ENCODE assay signal across 28 mouse cellular contexts in genomic region chr14:100937358-100937887, GRCm38 (mm10).
DNase-seq lines count a peak whose midpoint lies in the region; ATAC-seq and TF ChIP-seq lines count a peak whose summit lies in the region.
"Had no signal": no experiment of that assay in that cellular context is flagged by ENCODE, and none has a peak within 500 bp of the region (broad histone marks: within the 10 kb centered on the region; RNA-seq: fewer than 3 reads in every experiment).

No protein-coding gene starts in this region.

- no peak overlapping the region for H3K9ac ChIP-seq in CH12.LX (ENCODE audit: insufficient read depth, low read depth)
- no peak overlapping the region for H3K9ac ChIP-seq in hindbrain, embryonic 16.5 days (ENCODE audit: low read depth, low read length)
- H3K9ac ChIP-seq in midbrain, embryonic 11.5 days (ENCODE audit: low read length): no peak overlapping the region
- H3K9ac ChIP-seq: embryonic facial prominence, embryonic 13.5 days; embryonic facial prominence, embryonic 15.5 days; forebrain, embryonic 12.5 days had no signal

- WGBS in hindbrain, embryonic 16.5 days: 75% methylated on average over 2 of the region's 2 CpGs
- WGBS in midbrain, embryonic 11.5 days: 79% methylated on average over 2 of the region's 2 CpGs
- 71% methylated on average over 2 of the region's 2 CpGs for WGBS in kidney, adult 2 months

- no peak overlapping the region for H3K27ac ChIP-seq in CH12.LX (ENCODE audit: insufficient read depth, low read depth)
- no peak overlapping the region for H3K27ac ChIP-seq in hindbrain, embryonic 16.5 days (ENCODE audit: low read depth, low read length)
- H3K27ac ChIP-seq in midbrain, embryonic 11.5 days (ENCODE audit: low read depth, low read length): no peak overlapping the region
- no peak overlapping the region for H3K27ac ChIP-seq in kidney, adult 2 months (ENCODE audit: insufficient read depth, low read depth, low read length)
- H3K27ac ChIP-seq: embryonic facial prominence, embryonic 13.5 days; embryonic facial prominence, embryonic 15.5 days; forebrain, embryonic 10.5 days; forebrain, embryonic 12.5 days had no signal

- dilution Hi-C loops in CH12.LX (cut with MboI; ENCODE audit: extremely low pct_ligation_motif_present, extremely low pct_unique_long_range_greater_than_20kb, low sequenced_read_pairs): no loop called here

- no peak for TF ChIP-seq RAD21 in CH12.LX (IDR thresholded peaks at IDR 0.05; ENCODE audit: low read depth, low read length)

- no peak overlapping the region for H3K4me3 ChIP-seq in CH12.LX (replicated peaks in 1 of 3; ENCODE audit: low read depth in 2 of 3, low read length in 2 of 3, poor library complexity in 1 of 3)
- H3K4me3 ChIP-seq in hindbrain, embryonic 16.5 days (ENCODE audit: low read length): no peak overlapping the region
- H3K4me3 ChIP-seq in midbrain, embryonic 11.5 days (ENCODE audit: low read depth, low read length): no peak overlapping the region
- H3K4me3 ChIP-seq in kidney, adult 2 months (ENCODE audit: insufficient read depth, low read depth, low read length): no peak overlapping the region
- H3K4me3 ChIP-seq: embryonic facial prominence, embryonic 13.5 days; embryonic facial prominence, embryonic 15.5 days; erythroblast, embryonic 14.5 days; forebrain, embryonic 10.5 days; forebrain, embryonic 12.5 days had no signal

- peak; percentile 77 for DNase-seq in CH12.LX (ENCODE audit: extremely low read depth)
- DNase-seq in splenic B cell, adult 2 months (ENCODE audit: low read depth, low spot score): peak; percentile 3
- DNase-seq in kidney, adult 11 months: no peak
- no peak for DNase-seq in midbrain, embryonic 11.5 days (ENCODE audit: low spot score, missing footprints)
- no peak for DNase-seq in kidney, adult 2 months
- DNase-seq: adrenal gland, adult 8-10 months; adrenal gland, postnatal 14 days; adrenal gland, postnatal 36 days; B cell, adult 2 months; cerebellum, adult 11-12 months; cerebellum, adult 2 months; cerebellum, adult 9-10 months; cerebellum, postnatal 10 days; cerebellum, postnatal 25 days; embryo, embryonic 11 days had no signal

- in situ Hi-C loops in CH12.LX (cut with MboI; ENCODE audit: low pct_ligation_motif_present, low pct_unique_long_range_greater_than_20kb, low sequenced_read_pairs): no loop called here

- TF ChIP-seq POLR2A in CH12.LX (IDR thresholded peaks at IDR 0.05; ENCODE audit: low read depth, low read length): no peak
- TF ChIP-seq POLR2A in kidney, adult 2 months (IDR thresholded peaks at IDR 0.05; ENCODE audit: low read depth, low read length): no peak

- no peaks in the 10 kb centered on the region for H3K27me3 ChIP-seq in CH12.LX (replicated peaks)
- H3K27me3 ChIP-seq in splenic B cell, adult 2 months (ENCODE audit: control insufficient read depth, insufficient read depth, low read length, poor library complexity, severe bottlenecking): no peaks in the 10 kb centered on the region; the same call in 1 of the 2 replicates
- H3K27me3 ChIP-seq in hindbrain, embryonic 16.5 days (replicated peaks; ENCODE audit: control insufficient read depth, insufficient read depth, low read length): no peaks in the 10 kb centered on the region
- no peaks in the 10 kb centered on the region for H3K27me3 ChIP-seq in midbrain, embryonic 11.5 days (ENCODE audit: control insufficient read depth, insufficient read depth, low read length)
- H3K27me3 ChIP-seq in kidney, adult 2 months (replicated peaks; ENCODE audit: control insufficient read depth, insufficient read depth, low read length): no peaks in the 10 kb centered on the region
- H3K27me3 ChIP-seq: embryonic facial prominence, embryonic 13.5 days; embryonic facial prominence, embryonic 15.5 days; forebrain, embryonic 12.5 days; Patski had no signal

- H3K4me1 ChIP-seq in CH12.LX (ENCODE audit: control insufficient read depth in 1 of 2, insufficient read depth in 2 of 2): peaks cover 0 to 18% of the 10 kb centered on the region in 2 experiments; a peak in 2 of 4 replicates
- no peaks in the 10 kb centered on the region for H3K4me1 ChIP-seq in hindbrain, embryonic 16.5 days (ENCODE audit: control insufficient read depth, insufficient read depth, low read depth, low read length)
- no peaks in the 10 kb centered on the region for H3K4me1 ChIP-seq in midbrain, embryonic 11.5 days (ENCODE audit: control insufficient read depth, insufficient read depth, low read length)
- H3K4me1 ChIP-seq in kidney, adult 2 months (ENCODE audit: control insufficient read depth, insufficient read depth, low read length): no peaks in the 10 kb centered on the region
- H3K4me1 ChIP-seq: embryonic facial prominence, embryonic 13.5 days; embryonic facial prominence, embryonic 15.5 days; forebrain, embryonic 10.5 days; forebrain, embryonic 12.5 days had no signal

- H3K4me2 ChIP-seq in CH12.LX (ENCODE audit: insufficient read depth, low read depth, poor library complexity, severe bottlenecking): peak overlapping the region; percentile 44; the same call in 1 of the 2 replicates
- H3K4me2 ChIP-seq in hindbrain, embryonic 16.5 days (ENCODE audit: low read length): no peak overlapping the region
- no peak overlapping the region for H3K4me2 ChIP-seq in midbrain, embryonic 11.5 days
- H3K4me2 ChIP-seq: embryonic facial prominence, embryonic 13.5 days; embryonic facial prominence, embryonic 15.5 days; forebrain, embryonic 12.5 days had no signal

- H3K9me3 ChIP-seq in CH12.LX (replicated peaks; ENCODE audit: low read length): no peaks in the 10 kb centered on the region
- no peaks in the 10 kb centered on the region for H3K9me3 ChIP-seq in hindbrain, embryonic 16.5 days (ENCODE audit: control insufficient read depth, low read length)
- H3K9me3 ChIP-seq in midbrain, embryonic 11.5 days (ENCODE audit: control insufficient read depth, low read length): no peaks in the 10 kb centered on the region
- H3K9me3 ChIP-seq: embryonic facial prominence, embryonic 13.5 days; embryonic facial prominence, embryonic 15.5 days; forebrain, embryonic 10.5 days; forebrain, embryonic 12.5 days had no signal

- no peaks in the 10 kb centered on the region for H3K36me3 ChIP-seq in CH12.LX (replicated peaks in 1 of 2; ENCODE audit: control insufficient read depth in 1 of 2, insufficient read depth in 1 of 2, low read length in 1 of 2)
- H3K36me3 ChIP-seq in splenic B cell, adult 2 months (ENCODE audit: control insufficient read depth, insufficient read depth, low read length, poor library complexity, severe bottlenecking): no peaks in the 10 kb centered on the region
- no peaks in the 10 kb centered on the region for H3K36me3 ChIP-seq in hindbrain, embryonic 16.5 days (ENCODE audit: control insufficient read depth, insufficient read depth, low read length)
- no peaks in the 10 kb centered on the region for H3K36me3 ChIP-seq in midbrain, embryonic 11.5 days (ENCODE audit: control insufficient read depth, insufficient read depth, low read length)
- H3K36me3 ChIP-seq in kidney, adult 2 months (ENCODE audit: control insufficient read depth, insufficient read depth, low read length): no peaks in the 10 kb centered on the region
- H3K36me3 ChIP-seq: embryonic facial prominence, embryonic 13.5 days; embryonic facial prominence, embryonic 15.5 days; forebrain, embryonic 10.5 days; forebrain, embryonic 12.5 days had no signal

- peak; percentile 92 for TF ChIP-seq EP300 in CH12.LX (IDR thresholded peaks at IDR 0.05; ENCODE audit: low read length)

- peak; percentile 78 for ATAC-seq in common myeloid progenitor, adult 5-6 weeks (replicated peaks; ENCODE audit: low read depth, poor library complexity, severe bottlenecking)
- ATAC-seq in megakaryocyte, adult 5-6 weeks (ENCODE audit: poor library complexity, severe bottlenecking): peak; percentile 64
- ATAC-seq in hindbrain, embryonic 16.5 days: no peak
- ATAC-seq in midbrain, embryonic 11.5 days (ENCODE audit: low FRiP score): no peak
- ATAC-seq: activated CD4-positive, CD25-positive, alpha-beta regulatory T cell, adult 4 months; CD4-positive, CD25-positive, alpha-beta regulatory T cell, adult 4 months; forebrain, embryonic 14.5 days; forebrain, embryonic 16.5 days; Patski had no signal

- no peaks in the 10 kb centered on the region for H3K79me2 ChIP-seq in CH12.LX (replicated peaks; ENCODE audit: control insufficient read depth, extremely low read depth, insufficient read depth, poor library complexity, severe bottlenecking)

- TF ChIP-seq CTCF in CH12.LX (conservative IDR thresholded peaks at IDR 0.05 in 1 of 2, IDR thresholded peaks at IDR 0.05 in 1 of 2; ENCODE audit: low read depth in 2 of 2, low read length in 2 of 2): no peak
- TF ChIP-seq CTCF in kidney, adult 2 months (conservative IDR thresholded peaks at IDR 0.05; ENCODE audit: insufficient read depth, insufficient read length, low read depth, low read length): no peak

TF ChIP-seq in CH12.LX, 34 proteins besides CTCF, POLR2A, EP300 and RAD21 (continues in another document):
- TF ChIP-seq UBTF (IDR thresholded peaks at IDR 0.05; ENCODE audit: low read depth, low read length): no peak
- no peak for TF ChIP-seq USF2 (conservative IDR thresholded peaks at IDR 0.05; ENCODE audit: low read depth, low read length)
- TF ChIP-seq JUND (conservative IDR thresholded peaks at IDR 0.05; ENCODE audit: low read depth, low read length): no peak; the same call in 1 of the 2 replicates
- no peak for TF ChIP-seq ELF1 (IDR thresholded peaks at IDR 0.05; ENCODE audit: low read depth, low read length)
- no peak for TF ChIP-seq TCF12 (IDR thresholded peaks at IDR 0.05; ENCODE audit: low read depth, low read length)
- TF ChIP-seq USF1 (IDR thresholded peaks at IDR 0.05; ENCODE audit: low read depth, low read length): no peak
- TF ChIP-seq KAT2A (IDR thresholded peaks at IDR 0.05; ENCODE audit: insufficient replicate concordance, low read length): 0 out of 2 replicates have a peak, but pooled peaks have one; percentile 11
- TF ChIP-seq TBP (conservative IDR thresholded peaks at IDR 0.05; ENCODE audit: low read depth, low read length): no peak
- TF ChIP-seq MEF2A (IDR thresholded peaks at IDR 0.05; ENCODE audit: borderline replicate concordance, low read depth, low read length): peak; percentile 55; the same call in 1 of the 2 replicates
- no peak for TF ChIP-seq GABPA (IDR thresholded peaks at IDR 0.05; ENCODE audit: insufficient replicate concordance, low read depth, low read length)
- TF ChIP-seq ZC3H11A (IDR thresholded peaks at IDR 0.05; ENCODE audit: low read depth, low read length): no peak
- TF ChIP-seq E2F4 (IDR thresholded peaks at IDR 0.05; ENCODE audit: insufficient replicate concordance, low read depth, low read length): no peak
- TF ChIP-seq HCFC1 (IDR thresholded peaks at IDR 0.05; ENCODE audit: low read depth, low read length): no peak
- peak; percentile 17; the same call in 1 of the 2 replicates for TF ChIP-seq JUN (IDR thresholded peaks at IDR 0.05; ENCODE audit: insufficient read depth, low read depth, low read length)
- no peak for TF ChIP-seq ZNF384 (IDR thresholded peaks at IDR 0.05; ENCODE audit: low read depth, low read length)
- no peak for TF ChIP-seq ZKSCAN1 (IDR thresholded peaks at IDR 0.05; ENCODE audit: borderline replicate concordance, low read depth, low read length)
- TF ChIP-seq RCOR1 (conservative IDR thresholded peaks at IDR 0.05; ENCODE audit: low read depth, low read length): peak; percentile 68; the same call in 1 of the 2 replicates

Comparison
In these comparisons a context has a peak if more than half of its experiments do, and no peak if none do; other contexts are left out.
1. DNase-seq: peak in CH12.LX (single experiment) and splenic B cell, adult 2 months (single experiment); none in kidney, adult 11 months (single experiment), midbrain, embryonic 11.5 days (single experiment) and kidney, adult 2 months (single experiment).
2. ATAC-seq: peak in common myeloid progenitor, adult 5-6 weeks (single experiment) and megakaryocyte, adult 5-6 weeks (single experiment); none in hindbrain, embryonic 16.5 days (single experiment) and midbrain, embryonic 11.5 days (single experiment).